Mouse (Mus musculus) limb, embryonic 12.5 days (tissue): ENCODE measurements around the gene Nr0b2. TPM values are rescaled to one million over a fixed set of nuclear protein-coding genes. Genes with fewer than 3 reads are reported as not detected.

Source experiments
- microRNA-seq: library from miRNA; unstranded; fragments of <30 nt; microRNA quantifications from one replicate; pipeline ENCODE4, GENCODE M21; 2017
- polyA plus RNA-seq: library from polyadenylated mRNA; unstranded; fragments of >200 nt; fragmentation: Nextera tagmentation; extraction: Ambion mirVana; gene quantifications from 2 replicates; pipeline ENCODE4 v1.2.1, GENCODE M21; 2016

Nr0b2 gene
- polyA plus RNA-seq, 1 experiment from 2014 or later, result not detected

Small RNA genes lying within 50 kb of the gene (microRNA-seq; reads per million reads assigned to microRNA genes)
- not detected for gene Gm23158

Other genes with a start within 250 kb of the Nr0b2 start
- gene Wdtc1, start 199.9 kb upstream of the Nr0b2 start, polyA plus RNA-seq, result 12.2 and 17.6 TPM in 2 replicates
- gene Slc9a1, start 183.7 kb upstream of the Nr0b2 start, polyA plus RNA-seq, result 7.3 and 7.8 TPM in 2 replicates
- gene Tent5b, start 73.2 kb upstream of the Nr0b2 start, polyA plus RNA-seq, result 1.2 TPM in 2 replicates
- 2.0 and 3.7 TPM in 2 replicates for gene Trnp1, start 54.8 kb upstream of the Nr0b2 start, polyA plus RNA-seq
- 6.5 and 7.4 TPM in 2 replicates for gene Kdf1, start 34.4 kb upstream of the Nr0b2 start, polyA plus RNA-seq
- 376 and 390 TPM in 2 replicates for gene Nudc, start 7.4 kb upstream of the Nr0b2 start, polyA plus RNA-seq
- 11.7 and 12.0 TPM in 2 replicates for gene Gpatch3, start 21.4 kb downstream of the Nr0b2 start, polyA plus RNA-seq
- gene Gpn2, start 31.0 kb downstream of the Nr0b2 start, polyA plus RNA-seq, result 21.3 and 23.2 TPM in 2 replicates
- 37.2 and 43.3 TPM in 2 replicates for gene Sfn, start 48.8 kb downstream of the Nr0b2 start, polyA plus RNA-seq
- gene Zdhhc18, start 96.8 kb downstream of the Nr0b2 start, polyA plus RNA-seq, result 4.0 and 7.1 TPM in 2 replicates
- gene Pigv, start 119.3 kb downstream of the Nr0b2 start, polyA plus RNA-seq, result 16.3 and 21.6 TPM in 2 replicates
- 39.6 and 41.6 TPM in 2 replicates for gene Arid1a, start 203.4 kb downstream of the Nr0b2 start, polyA plus RNA-seq